Mouse (Mus musculus) megakaryocyte-erythroid progenitor cell, adult 5-6 weeks (primary cell): ENCODE data around the gene Mrps18c. TPM values are rescaled to one million over a fixed set of nuclear protein-coding genes. Genes with fewer than 3 reads are reported as not detected.

Experiments
- ATAC-seq: replicated peaks from 2 replicates; pipeline ENCODE4 v1.8.0; 2016; ENCODE audit warnings: mild to moderate bottlenecking, inconsistent platforms; ENCODE audit not compliant: severe bottlenecking, poor library complexity, low FRiP score, low TSS enrichment
- total RNA-seq, 2 experiments: library from RNA; stranded (forward) in 1 of 2; stranded (reverse) in 1 of 2; fragments of 200-1000, 215-1000 nt in 1 of 2; fragments of >200 nt in 1 of 2; fragmentation: Nextera tagmentation in 1 of 2; gene quantifications; 2 replicates each; pipeline ENCODE4 v1.2.3; 2014 to 2017

Mrps18c gene
- total RNA-seq (2014; fragmentation: Nextera tagmentation) = 141 TPM in 2 replicates
- total RNA-seq (2017) = 145 and 253 TPM in 2 replicates

- ATAC-seq = peak; percentile 98
Observed at GRCm38 (mm10) chr5:100798165-100798860, at the start of gene Mrps18c, which contains the start of gene Helq. TSS of gene Mrps18c (plus strand) at chr5:100798627. TSS of gene Helq (minus strand) at chr5:100798598.

GRCm38 (mm10) chr5:100750617-100751255 lies 47.7 kb upstream of the Mrps18c start:
- peak; percentile 51; the same call in 1 of the 2 replicates for ATAC-seq

GRCm38 (mm10) chr5:100751655-100752054 lies 46.8 kb upstream of the Mrps18c start:
- no peak for ATAC-seq

- peak; percentile 33 for ATAC-seq
Observed at GRCm38 (mm10) chr5:100753407-100753806, 45.0 kb upstream of the Mrps18c start.

GRCm38 (mm10) chr5:100758121-100758520 lies 40.3 kb upstream of the Mrps18c start:
- ATAC-seq = no peak

GRCm38 (mm10) chr5:100760049-100760663 lies 38.3 kb upstream of the Mrps18c start:
- ATAC-seq = no peak

- ATAC-seq = no peak
Observed at GRCm38 (mm10) chr5:100761736-100762135, 36.7 kb upstream of the Mrps18c start.

- ATAC-seq = no peak
Observed at GRCm38 (mm10) chr5:100766026-100766425, 32.4 kb upstream of the Mrps18c start.

GRCm38 (mm10) chr5:100771575-100771974 lies 26.9 kb upstream of the Mrps18c start:
- no peak for ATAC-seq

GRCm38 (mm10) chr5:100775778-100776404 lies 22.5 kb upstream of the Mrps18c start:
- ATAC-seq = no peak

GRCm38 (mm10) chr5:100776900-100777299 lies 21.5 kb upstream of the Mrps18c start:
- no peak for ATAC-seq

GRCm38 (mm10) chr5:100779002-100779401 lies 19.4 kb upstream of the Mrps18c start:
- ATAC-seq = no peak

- ATAC-seq = no peak
Observed at GRCm38 (mm10) chr5:100787527-100787926, 10.9 kb upstream of the Mrps18c start.

- no peak for ATAC-seq
Observed at GRCm38 (mm10) chr5:100792261-100792660, 6.2 kb upstream of the Mrps18c start.

- no peak for ATAC-seq
Observed at GRCm38 (mm10) chr5:100794084-100794483, 4.3 kb upstream of the Mrps18c start.

GRCm38 (mm10) chr5:100818341-100818740 lies 19.9 kb downstream of the Mrps18c start:
- no peak for ATAC-seq

- ATAC-seq = peak; percentile 62
Observed at GRCm38 (mm10) chr5:100819568-100820480, 21.4 kb downstream of the Mrps18c start.

GRCm38 (mm10) chr5:100820483-100821184 lies 22.2 kb downstream of the Mrps18c start, which contains the start of gene Abraxas1:
TSS of gene Abraxas1 (minus strand) at chr5:100820965.
- ATAC-seq = peak; percentile 99
